Mouse (Mus musculus): ENCODE data around the gene Neurl1a. TPM values are rescaled to one million over a fixed set of nuclear protein-coding genes. Genes with fewer than 3 reads are reported as not detected.

The Neurl1a gene
- total RNA-seq, 2 experiments from 2014 or later: not detected

DNA sequence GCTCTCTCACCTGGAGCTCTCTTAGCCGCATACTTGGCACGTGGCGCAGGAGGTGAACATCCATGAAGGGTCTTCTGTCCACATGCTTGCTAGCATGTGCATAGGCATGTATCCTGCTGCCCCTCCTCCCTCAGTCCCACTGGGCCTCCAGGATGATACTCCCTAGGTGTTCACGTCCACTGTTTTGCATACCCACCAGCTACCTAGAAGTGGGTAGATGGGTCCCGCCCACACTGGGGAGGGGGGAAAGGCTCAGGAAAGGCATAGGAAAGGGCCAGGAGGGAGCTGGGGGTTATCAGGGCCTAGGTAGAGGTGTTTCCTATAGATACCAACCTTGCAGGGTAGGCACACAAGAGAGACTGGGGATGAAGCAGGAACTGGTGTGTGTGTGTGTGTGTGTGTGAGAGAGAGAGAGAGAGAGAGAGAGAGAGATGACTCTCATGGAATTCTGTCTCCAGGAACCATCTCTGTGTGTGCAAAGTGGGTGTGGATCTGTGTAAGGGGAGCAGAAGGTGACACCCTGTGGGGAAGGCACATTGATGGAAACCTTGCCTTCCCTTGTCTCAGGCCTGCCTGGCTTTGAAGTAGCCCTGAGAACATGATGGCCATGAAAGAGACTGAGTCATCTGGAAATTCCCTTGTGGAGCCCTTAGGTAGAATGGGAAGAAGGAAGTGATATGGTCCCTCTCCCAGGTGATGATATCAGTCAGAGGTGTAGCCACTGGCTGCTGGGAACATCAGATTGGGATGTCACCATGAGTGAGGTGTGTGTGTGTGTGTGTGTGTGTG, 53.7 kb downstream of the Neurl1a start:
- no peak for ATAC-seq (replicated peaks; ENCODE audit: low FRiP score, poor library complexity, severe bottlenecking)

DNA sequence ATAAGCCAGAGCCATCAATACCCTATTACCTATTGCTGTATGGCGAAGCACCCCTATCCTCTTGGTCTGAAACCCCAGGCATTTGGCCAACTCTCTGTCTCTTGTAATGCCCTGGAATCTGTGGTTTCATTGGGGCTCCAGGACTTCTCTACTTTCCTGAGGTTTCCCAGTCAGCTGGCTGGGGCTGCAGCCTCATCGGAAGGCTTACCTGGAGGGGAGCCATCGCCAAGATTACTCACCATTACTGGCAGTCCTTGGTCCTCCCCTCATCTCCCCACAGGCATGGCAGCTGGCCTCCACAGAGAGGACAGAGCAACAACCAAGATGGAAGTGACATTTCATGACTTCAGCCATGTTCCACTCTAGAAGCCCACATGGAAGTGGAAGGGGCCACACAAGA, 54.5 kb downstream of the Neurl1a start:
- no peak for ATAC-seq (replicated peaks; ENCODE audit: low FRiP score, poor library complexity, severe bottlenecking)

DNA sequence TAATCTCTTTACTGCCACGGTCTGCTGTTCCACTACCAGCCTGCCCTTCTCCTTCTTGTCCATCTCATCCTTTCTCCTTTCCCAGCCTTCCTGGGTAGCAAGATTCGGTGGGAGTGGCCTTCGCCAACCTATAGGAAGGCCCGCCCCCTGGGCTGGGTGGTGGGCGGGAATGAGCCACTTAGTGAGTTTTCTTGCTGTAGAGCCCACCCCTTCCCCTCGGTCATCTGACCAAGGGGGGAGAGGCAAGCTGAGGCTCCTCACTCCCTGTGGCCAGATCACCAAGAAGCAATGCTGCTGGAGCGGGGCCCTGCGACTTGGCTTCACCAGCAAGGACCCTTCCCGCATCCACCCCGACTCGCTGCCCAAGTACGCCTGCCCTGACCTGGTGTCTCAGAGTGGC, 61.5 kb downstream of the Neurl1a start:
- ATAC-seq (replicated peaks; ENCODE audit: low FRiP score, poor library complexity, severe bottlenecking): no peak

DNA sequence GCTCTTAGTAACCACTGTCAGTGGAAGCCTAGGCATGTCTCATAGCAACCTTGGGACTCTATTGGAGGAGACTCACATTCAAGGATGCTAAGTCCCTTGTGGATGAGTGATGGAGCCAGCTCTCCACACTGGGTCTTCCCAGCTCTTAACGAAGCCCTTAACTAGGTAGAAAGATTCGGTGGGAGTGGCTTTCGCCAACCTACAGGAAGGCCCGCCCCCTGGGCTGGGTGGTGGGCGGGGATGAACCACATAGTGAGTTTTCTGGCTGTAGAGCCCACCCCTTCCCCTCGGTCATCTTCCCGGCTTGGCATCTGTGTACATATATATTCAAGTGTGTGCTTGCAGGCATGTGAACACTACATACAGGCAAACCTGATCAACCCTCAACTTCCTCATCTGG, 62.3 kb downstream of the Neurl1a start:
- no peak for ATAC-seq (replicated peaks; ENCODE audit: low FRiP score, poor library complexity, severe bottlenecking)

DNA sequence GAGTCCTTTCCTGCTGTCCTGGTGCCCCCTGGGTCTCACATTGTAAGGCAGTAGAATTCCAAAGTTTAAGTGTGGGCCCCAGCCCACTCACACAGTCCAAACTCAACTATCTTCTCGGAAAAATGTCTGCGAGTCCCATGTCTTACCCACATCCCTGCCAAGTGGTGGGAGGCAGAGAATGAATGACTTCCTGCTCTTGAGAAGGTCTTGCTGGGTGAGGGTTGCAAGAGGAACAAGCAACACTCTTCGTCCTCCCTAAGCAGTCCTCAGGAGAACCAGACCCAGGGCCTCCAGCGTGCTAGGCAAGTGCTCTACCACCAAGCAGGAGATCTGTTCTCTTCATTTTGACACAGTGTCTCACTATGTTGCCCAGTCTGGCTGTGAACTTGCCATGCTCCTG, 63.6 kb downstream of the Neurl1a start:
- no peak for ATAC-seq (replicated peaks; ENCODE audit: low FRiP score, poor library complexity, severe bottlenecking)

DNA sequence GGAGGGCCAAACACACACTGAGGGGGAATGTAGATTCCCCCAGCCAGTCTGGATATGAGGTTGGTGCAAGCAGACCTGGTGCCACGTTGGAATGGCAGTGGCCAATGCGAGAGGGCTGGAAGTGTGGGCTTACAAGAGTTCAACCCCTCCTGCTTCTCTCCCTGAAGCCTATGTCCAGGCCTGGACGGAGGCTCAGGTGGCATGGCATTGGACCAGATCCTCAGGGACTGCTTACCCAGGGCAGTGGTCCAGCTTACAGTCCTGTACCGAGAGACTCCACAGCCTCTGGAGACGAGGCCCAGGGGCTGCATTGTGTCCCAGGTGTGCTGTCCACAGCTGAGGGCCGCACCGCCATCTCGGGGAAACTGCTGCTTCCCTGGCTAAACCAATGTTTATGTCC, 66.9 kb downstream of the Neurl1a start:
- no peak for ATAC-seq (replicated peaks; ENCODE audit: low FRiP score, poor library complexity, severe bottlenecking)

DNA sequence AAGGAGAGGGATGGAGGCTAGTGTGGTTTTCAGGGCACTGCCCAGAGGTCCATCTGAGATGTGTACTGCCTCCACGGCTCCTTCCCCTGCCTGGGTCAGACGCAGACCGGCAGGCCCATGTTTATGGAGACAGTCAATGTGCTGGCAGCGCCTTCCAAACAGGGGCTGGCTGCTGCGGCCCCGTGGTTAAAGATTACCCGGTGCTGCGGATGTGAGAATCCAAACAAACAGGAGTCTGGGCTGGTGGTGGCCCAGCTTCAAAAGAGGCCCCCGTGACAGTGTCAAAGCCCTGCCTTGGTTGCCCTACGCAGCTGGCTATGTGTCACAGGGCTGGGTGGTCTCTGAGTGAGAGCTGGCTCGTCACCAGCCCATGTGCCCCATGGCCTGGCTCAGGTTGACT, 69.2 kb downstream of the Neurl1a start:
- ATAC-seq (replicated peaks; ENCODE audit: low FRiP score, poor library complexity, severe bottlenecking): no peak

GRCm38 (mm10) chr19:47248296-47248695, 69.7 kb downstream of the Neurl1a start:
- no peak for ATAC-seq (replicated peaks; ENCODE audit: low FRiP score, poor library complexity, severe bottlenecking)

- no peak for ATAC-seq (replicated peaks; ENCODE audit: low FRiP score, poor library complexity, severe bottlenecking)
Measured at GRCm38 (mm10) chr19:47248906-47249568, 70.4 kb downstream of the Neurl1a start.

- ATAC-seq (replicated peaks; ENCODE audit: low FRiP score, poor library complexity, severe bottlenecking): no peak
Measured at GRCm38 (mm10) chr19:47250931-47251330, 72.3 kb downstream of the Neurl1a start.

DNA sequence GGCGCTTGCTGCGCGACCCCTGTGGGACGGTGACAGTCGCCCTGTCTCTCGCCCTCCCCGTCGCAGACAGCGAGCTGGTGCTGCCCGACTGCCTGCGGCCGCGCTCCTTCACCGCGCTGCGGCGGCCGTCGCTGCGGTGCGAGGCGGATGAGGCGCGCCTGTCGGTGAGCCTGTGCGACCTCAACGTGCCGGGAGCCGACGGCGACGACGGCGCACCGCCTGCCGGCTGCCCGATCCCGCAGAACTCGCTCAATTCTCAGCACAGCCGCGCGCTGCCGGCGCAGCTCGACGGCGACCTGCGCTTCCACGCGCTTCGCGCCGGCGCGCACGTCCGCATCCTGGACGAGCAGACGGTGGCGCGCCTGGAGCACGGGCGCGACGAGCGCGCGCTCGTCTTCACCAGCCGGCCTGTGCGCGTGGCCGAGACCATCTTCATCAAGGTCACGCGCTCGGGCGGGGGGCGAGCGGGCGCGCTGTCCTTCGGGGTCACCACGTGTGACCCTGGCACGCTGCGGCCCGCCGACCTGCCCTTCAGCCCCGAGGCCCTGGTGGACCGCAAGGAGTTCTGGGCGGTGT, 74.5 kb downstream of the Neurl1a start:
- ATAC-seq (replicated peaks; ENCODE audit: low FRiP score, poor library complexity, severe bottlenecking): no peak

DNA sequence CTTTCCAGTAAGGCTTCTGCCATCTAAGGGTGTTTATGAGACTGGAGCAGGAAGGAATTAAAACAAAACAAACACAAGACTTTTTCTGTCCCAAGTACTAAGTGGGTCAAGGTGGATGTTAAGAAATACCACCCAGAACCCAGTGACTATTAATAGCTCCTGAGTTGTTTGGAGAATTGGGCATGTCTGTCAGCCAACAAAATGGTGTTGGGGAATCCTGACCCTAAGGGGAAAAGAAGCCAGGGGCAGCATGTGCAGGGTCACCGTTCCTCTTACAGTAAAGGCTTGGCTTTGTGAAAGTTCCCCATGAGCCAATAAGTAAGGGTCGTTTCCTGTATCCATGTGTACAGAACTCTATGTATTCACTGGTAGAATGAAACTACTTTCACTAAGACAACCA, 76.4 kb downstream of the Neurl1a start:
- no peak for ATAC-seq (replicated peaks; ENCODE audit: low FRiP score, poor library complexity, severe bottlenecking)

DNA sequence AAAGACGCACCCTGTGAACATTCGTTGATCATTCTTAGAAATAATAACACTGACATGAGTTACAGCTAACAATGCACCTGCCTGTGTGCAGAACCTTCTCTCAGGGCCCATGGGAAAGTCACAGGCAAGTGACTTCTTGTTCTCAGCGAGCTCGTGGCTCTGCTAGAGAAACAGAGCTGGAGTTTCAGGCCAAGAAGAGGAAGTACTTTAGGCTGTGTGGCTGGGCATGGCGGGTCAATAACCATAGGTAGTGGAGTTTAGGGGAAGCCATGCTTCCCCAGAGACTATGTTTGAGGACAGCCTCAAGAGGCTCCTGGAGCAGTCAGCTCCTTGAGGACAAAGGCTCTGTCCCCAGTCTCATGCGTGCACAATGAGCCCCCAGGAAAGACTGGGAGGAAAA, 77.3 kb downstream of the Neurl1a start:
- no peak for ATAC-seq (replicated peaks; ENCODE audit: low FRiP score, poor library complexity, severe bottlenecking)

DNA sequence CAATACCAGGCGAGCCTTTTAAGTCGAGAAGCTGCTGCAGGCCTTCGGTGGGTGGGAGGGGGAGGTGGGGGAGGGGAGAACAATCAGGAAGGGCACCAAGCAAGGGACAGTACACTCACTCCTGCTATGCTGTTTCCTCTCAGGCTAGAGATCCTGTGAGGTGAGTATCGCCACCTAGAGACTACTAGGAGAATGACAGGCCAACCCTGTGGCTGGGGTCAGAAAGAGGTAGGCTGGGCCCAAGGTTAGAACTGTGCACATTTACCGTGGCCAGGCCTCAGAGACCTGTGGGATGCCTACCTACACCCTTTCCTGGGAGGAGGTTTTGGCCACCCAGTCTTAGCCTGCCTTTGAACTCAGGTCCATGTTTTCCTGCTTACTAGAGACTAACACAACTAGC, 81.0 kb downstream of the Neurl1a start:
- no peak for ATAC-seq (replicated peaks; ENCODE audit: low FRiP score, poor library complexity, severe bottlenecking)

DNA sequence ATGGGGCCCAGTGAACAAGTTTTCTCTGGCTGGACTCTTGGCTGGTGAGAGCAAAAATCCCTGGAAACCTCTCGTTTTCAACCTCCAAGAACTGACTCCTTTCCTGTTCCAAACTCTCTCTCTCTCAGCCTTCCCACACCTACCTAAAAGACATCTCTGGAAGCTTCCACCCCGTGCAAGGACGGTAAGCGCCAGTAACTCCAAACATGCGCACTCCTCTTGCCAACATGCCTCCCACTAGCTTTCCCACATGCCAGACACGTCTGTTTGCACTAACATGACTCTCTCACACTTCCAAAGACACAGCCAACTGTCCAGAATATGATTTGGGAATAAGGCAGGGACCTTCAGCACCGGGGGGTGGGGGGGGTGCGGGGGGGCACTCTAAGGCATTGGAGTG, 82.6 kb downstream of the Neurl1a start:
- ATAC-seq (replicated peaks; ENCODE audit: low FRiP score, poor library complexity, severe bottlenecking): no peak

- ATAC-seq (replicated peaks; ENCODE audit: low FRiP score, poor library complexity, severe bottlenecking): no peak
Measured at GRCm38 (mm10) chr19:47263621-47264020, 85.0 kb downstream of the Neurl1a start.

GRCm38 (mm10) chr19:47264322-47265092, 85.9 kb downstream of the Neurl1a start:
- no peak; the same call in 1 of the 2 replicates for ATAC-seq (replicated peaks; ENCODE audit: low FRiP score, poor library complexity, severe bottlenecking)

- no peak for ATAC-seq (replicated peaks; ENCODE audit: low FRiP score, poor library complexity, severe bottlenecking)
Measured at GRCm38 (mm10) chr19:47266070-47266801, 87.6 kb downstream of the Neurl1a start.

DNA sequence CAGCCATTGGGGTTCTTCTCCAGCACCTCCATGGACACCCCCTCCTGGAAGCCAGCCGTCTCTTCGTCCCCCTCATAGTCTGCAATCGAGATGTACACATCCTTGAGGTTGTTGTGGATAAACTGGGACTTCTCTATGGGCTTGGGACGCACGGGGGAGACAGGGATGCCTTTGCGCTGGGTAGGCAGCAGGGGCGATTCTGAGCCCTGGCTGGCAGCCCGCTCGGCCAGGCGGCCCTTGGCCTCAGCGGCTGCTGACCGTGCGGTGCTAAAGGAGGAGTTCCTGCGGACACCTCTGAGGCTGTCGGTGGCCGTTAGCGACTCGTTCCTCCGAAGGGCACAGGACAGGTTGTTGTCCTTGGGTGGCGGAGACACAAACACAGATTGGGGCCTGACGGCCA, 88.4 kb downstream of the Neurl1a start:
- no peak for ATAC-seq (replicated peaks; ENCODE audit: low FRiP score, poor library complexity, severe bottlenecking)

- no peak for ATAC-seq (replicated peaks; ENCODE audit: low FRiP score, poor library complexity, severe bottlenecking)
Measured at GRCm38 (mm10) chr19:47269729-47270128, 91.1 kb downstream of the Neurl1a start.

All from erythroblast, adult 5-6 weeks (primary cell).